Mouse (Mus musculus): Measurements from ENCODE around the gene C1qa. TPM values are rescaled to one million over a fixed set of nuclear protein-coding genes. Genes with fewer than 3 reads are reported as not detected.

C1qa gene
- polyA plus RNA-seq, 1 experiment from 2014 or later: 34.5 TPM

DNA sequence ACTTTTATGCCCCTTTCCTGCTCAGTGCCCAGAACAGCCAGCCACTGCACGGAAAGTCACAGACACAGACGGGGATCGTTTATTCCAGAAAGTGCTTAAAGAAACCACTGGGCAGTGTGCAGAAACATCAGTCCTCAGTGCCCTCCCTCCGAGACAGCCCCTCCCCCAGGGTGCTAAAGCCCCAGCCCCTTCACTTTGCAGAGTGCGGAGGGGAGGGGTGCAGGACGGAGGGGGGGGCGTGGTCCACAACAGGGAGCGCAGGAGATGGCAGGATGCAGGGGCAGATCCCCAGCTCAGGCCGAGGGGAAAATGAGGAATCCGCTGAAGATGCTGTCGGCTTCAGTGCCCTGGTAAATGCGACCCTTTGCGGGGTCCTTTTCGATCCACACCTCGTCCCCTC, 2.7 kb downstream of the C1qa start:
- H3K9ac ChIP-seq (replicated peaks; ENCODE audit: low read depth, low read length): no peak overlapping the region
- H3K9me3 ChIP-seq (ENCODE audit: control insufficient read depth, low read depth, low read length): no peaks in the 10 kb centered on the region
- no peak for ATAC-seq (ENCODE audit: insufficient number of reproducible peaks, insufficient read depth, low FRiP score, low read depth)
- H3K36me3 ChIP-seq (ENCODE audit: control insufficient read depth, insufficient read depth, low read length): no peaks in the 10 kb centered on the region
- no peaks in the 10 kb centered on the region for H3K27me3 ChIP-seq (ENCODE audit: control insufficient read depth, insufficient read depth, low read length)
- no peak overlapping the region for H3K4me2 ChIP-seq (replicated peaks; ENCODE audit: low read depth, low read length)
- H3K4me3 ChIP-seq (ENCODE audit: low read depth, low read length): no peak overlapping the region
- 3% methylated on average over 15 of the region's 15 CpGs for WGBS
- no peak overlapping the region for H3K27ac ChIP-seq (ENCODE audit: low read length)
- H3K4me1 ChIP-seq (ENCODE audit: control insufficient read depth, insufficient read depth, low read length): peaks cover 13% of the 10 kb centered on the region; the same call in 1 of the 2 replicates

DNA sequence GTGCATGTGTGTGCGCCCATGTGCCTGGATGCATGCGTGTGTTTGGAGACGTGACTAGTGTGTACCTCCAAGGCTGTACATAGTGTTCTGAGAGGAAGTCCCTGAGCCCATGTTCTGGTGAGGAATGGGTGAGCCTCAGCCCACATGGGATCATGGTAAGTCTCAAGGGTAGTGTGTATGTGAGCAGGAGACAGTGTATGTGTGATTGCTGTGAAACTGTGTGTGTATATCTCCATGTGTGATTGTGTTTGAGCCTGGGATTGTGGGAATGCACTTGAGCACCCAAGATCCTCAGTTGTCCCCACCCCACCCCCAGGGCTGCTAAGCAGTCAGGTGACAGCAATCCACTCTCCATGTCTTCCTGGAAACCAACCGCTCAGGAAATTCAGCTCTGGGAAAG, 3.8 kb downstream of the C1qa start:
- 70% methylated on average over 4 of the region's 4 CpGs for WGBS
- Histone ChIP-seq H3K4me3 (ENCODE audit: low read depth, low read length) (no peak overlapping the region), H3K27me3 (ENCODE audit: control insufficient read depth, insufficient read depth, low read length) (no peaks in the 10 kb centered on the region), H3K9me3 (ENCODE audit: control insufficient read depth, low read depth, low read length) (no peaks in the 10 kb centered on the region), H3K4me2 (replicated peaks; ENCODE audit: low read depth, low read length) (no peak overlapping the region), H3K4me1 (ENCODE audit: control insufficient read depth, insufficient read depth, low read length) (peaks cover 13% of the 10 kb centered on the region; the same call in 1 of the 2 replicates), H3K36me3 (ENCODE audit: control insufficient read depth, insufficient read depth, low read length) (no peaks in the 10 kb centered on the region), H3K9ac (replicated peaks; ENCODE audit: low read depth, low read length) (no peak overlapping the region), H3K27ac (ENCODE audit: low read length) (no peak overlapping the region)
- no peak for ATAC-seq (ENCODE audit: insufficient number of reproducible peaks, insufficient read depth, low FRiP score, low read depth)

DNA sequence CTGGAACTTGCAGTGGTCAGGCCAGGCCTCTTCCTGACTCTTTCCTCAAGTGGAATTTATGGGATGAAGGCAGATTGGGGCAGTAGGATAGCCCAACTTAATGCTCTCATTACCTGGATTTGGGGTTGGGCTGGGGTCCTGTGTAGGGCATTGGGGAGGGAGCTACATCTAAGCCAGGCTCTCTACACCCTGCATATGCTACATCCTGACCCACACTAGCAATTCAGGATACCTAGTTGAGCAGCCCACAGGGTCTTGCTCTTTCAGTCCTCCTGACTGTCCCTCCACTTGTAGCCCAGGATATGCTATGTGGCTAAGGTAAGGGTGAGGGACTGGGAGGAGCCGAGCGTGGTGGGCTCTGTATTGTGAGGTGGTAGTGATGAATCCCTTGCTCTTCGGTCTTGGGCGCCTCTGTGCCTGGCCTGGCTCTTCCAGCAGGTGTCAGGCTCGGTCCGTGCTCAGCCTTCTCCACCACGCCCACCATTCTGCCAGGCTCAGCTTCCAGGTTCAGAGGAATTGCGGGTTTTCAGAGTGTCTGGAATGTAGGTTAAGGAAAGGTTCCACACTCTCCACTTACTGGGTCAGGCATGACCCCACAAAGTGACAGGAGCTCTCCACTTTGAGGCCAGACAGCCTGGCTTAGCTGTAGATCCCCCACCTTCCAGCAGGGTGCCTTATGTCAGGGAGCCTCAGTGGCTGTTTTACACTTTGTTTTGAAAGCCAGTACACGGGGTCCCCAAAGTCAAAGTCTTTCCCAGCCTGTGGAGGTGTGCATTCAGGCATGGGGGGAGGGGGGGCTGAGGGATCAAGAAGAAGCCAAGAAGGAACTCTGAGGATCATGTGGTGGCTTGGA, 4.7 kb downstream of the C1qa start:
- no peak overlapping the region for H3K4me3 ChIP-seq (ENCODE audit: low read depth, low read length)
- no peak overlapping the region for H3K27ac ChIP-seq (ENCODE audit: low read length)
- H3K4me1 ChIP-seq (ENCODE audit: control insufficient read depth, insufficient read depth, low read length): peaks cover 13% of the 10 kb centered on the region; the same call in 1 of the 2 replicates
- no peak for ATAC-seq (ENCODE audit: insufficient number of reproducible peaks, insufficient read depth, low FRiP score, low read depth)
- no peaks in the 10 kb centered on the region for H3K27me3 ChIP-seq (ENCODE audit: control insufficient read depth, insufficient read depth, low read length)
- H3K36me3 ChIP-seq (ENCODE audit: control insufficient read depth, insufficient read depth, low read length): no peaks in the 10 kb centered on the region
- H3K9me3 ChIP-seq (ENCODE audit: control insufficient read depth, low read depth, low read length): no peaks in the 10 kb centered on the region
- 4% methylated on average over 9 of the region's 9 CpGs for WGBS
- H3K9ac ChIP-seq (replicated peaks; ENCODE audit: low read depth, low read length): no peak overlapping the region
- H3K4me2 ChIP-seq (replicated peaks; ENCODE audit: low read depth, low read length): no peak overlapping the region

DNA sequence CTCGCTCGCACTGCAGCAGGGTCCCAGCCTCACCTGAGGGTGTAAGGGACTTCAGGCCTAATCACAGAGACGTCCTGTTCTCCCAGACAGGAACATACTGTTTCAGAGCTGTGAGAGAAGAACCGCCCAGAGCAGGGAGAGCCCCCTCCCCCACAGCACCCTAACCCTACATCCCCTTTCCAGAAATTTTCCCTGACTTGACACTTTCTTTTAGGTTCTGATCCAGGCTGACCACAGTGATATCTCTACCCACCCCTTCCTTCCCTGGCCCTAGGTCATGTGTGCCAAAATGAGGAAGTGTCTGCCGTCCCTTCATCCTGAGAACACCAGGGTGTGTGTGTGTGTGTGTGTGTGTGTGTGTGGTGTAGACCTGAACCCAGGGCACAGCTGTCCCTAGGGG, 5.8 kb downstream of the C1qa start, which contains the start of gene C1qc:
C1qc (minus strand) TSS at position 255 of the 400 bp plus-strand sequence.
- no peak for ATAC-seq (ENCODE audit: insufficient number of reproducible peaks, insufficient read depth, low FRiP score, low read depth)
- WGBS: 58% methylated on average over 5 of the region's 5 CpGs
- H3K9ac ChIP-seq (replicated peaks; ENCODE audit: low read depth, low read length): no peak within 1 kb of the TSS
- no peaks in the 10 kb centered on the region for H3K9me3 ChIP-seq (ENCODE audit: control insufficient read depth, low read depth, low read length)
- H3K4me3 ChIP-seq (ENCODE audit: low read depth, low read length): no peak within 1 kb of the TSS
- no peaks in the 10 kb centered on the region for H3K36me3 ChIP-seq (ENCODE audit: control insufficient read depth, insufficient read depth, low read length)
- H3K27ac ChIP-seq (ENCODE audit: low read length): no peak within 1 kb of the TSS
- peaks cover 7% of the 10 kb centered on the region; the same call in 1 of the 2 replicates for H3K4me1 ChIP-seq (ENCODE audit: control insufficient read depth, insufficient read depth, low read length)
- H3K4me2 ChIP-seq (replicated peaks; ENCODE audit: low read depth, low read length): no peak within 1 kb of the TSS
- no peaks in the 10 kb centered on the region for H3K27me3 ChIP-seq (ENCODE audit: control insufficient read depth, insufficient read depth, low read length)

DNA sequence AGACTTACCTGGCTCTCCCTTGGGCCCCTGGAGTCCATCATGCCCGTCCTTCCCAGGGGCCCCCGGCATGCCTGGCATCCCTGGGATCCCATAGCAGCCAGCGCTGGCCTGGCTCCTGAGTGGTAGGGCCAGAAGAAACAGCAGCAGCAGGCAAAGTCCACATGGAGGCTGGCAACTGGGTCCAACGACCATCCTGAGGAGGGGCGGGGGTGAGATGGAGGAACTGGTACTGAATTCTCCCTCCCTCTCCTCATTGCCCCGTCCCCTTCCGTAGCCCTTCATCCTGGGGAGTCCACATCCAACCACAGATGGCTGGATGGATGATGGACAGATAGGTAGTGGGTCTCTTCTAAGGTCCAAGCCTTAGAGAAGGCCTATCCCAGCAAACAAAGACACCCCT, 6.2 kb downstream of the C1qa start:
- Histone ChIP-seq H3K9me3 (ENCODE audit: control insufficient read depth, low read depth, low read length) (no peaks in the 10 kb centered on the region), H3K4me2 (replicated peaks; ENCODE audit: low read depth, low read length) (no peak overlapping the region), H3K27ac (ENCODE audit: low read length) (no peak overlapping the region), H3K36me3 (ENCODE audit: control insufficient read depth, insufficient read depth, low read length) (no peaks in the 10 kb centered on the region), H3K4me1 (ENCODE audit: control insufficient read depth, insufficient read depth, low read length) (peaks cover 7% of the 10 kb centered on the region; the same call in 1 of the 2 replicates), H3K27me3 (ENCODE audit: control insufficient read depth, insufficient read depth, low read length) (no peaks in the 10 kb centered on the region), H3K9ac (replicated peaks; ENCODE audit: low read depth, low read length) (no peak overlapping the region), H3K4me3 (ENCODE audit: low read depth, low read length) (no peak overlapping the region)
- 48% methylated on average over 7 of the region's 7 CpGs for WGBS
- ATAC-seq (ENCODE audit: insufficient number of reproducible peaks, insufficient read depth, low FRiP score, low read depth): no peak

DNA sequence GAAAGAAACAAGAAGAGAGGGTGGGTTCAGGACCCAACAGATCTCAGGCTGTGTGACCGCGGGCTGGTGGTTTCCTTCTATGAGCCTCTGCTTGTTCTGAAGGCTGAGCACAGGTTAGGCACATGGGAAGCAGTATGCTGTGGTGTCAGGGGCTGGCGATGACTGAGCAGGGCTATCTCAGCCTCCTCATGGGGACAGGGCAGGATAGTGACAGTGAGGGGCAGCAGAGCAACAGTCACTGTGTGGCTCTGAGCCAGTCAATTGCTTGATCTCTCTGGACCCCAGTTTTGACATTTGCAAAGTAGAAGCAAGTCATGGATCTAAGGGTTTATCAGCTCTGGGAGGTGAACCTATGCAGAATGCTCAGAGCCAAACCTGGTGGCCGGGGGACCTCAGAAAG, 7.5 kb downstream of the C1qa start:
- Histone ChIP-seq H3K27me3 (ENCODE audit: control insufficient read depth, insufficient read depth, low read length) (no peaks in the 10 kb centered on the region), H3K9me3 (ENCODE audit: control insufficient read depth, low read depth, low read length) (no peaks in the 10 kb centered on the region), H3K4me2 (replicated peaks; ENCODE audit: low read depth, low read length) (no peak overlapping the region), H3K4me3 (ENCODE audit: low read depth, low read length) (no peak overlapping the region), H3K27ac (ENCODE audit: low read length) (no peak overlapping the region), H3K36me3 (ENCODE audit: control insufficient read depth, insufficient read depth, low read length) (no peaks in the 10 kb centered on the region), H3K4me1 (ENCODE audit: control insufficient read depth, insufficient read depth, low read length) (peaks cover 4% of the 10 kb centered on the region; the same call in 1 of the 2 replicates), H3K9ac (replicated peaks; ENCODE audit: low read depth, low read length) (no peak overlapping the region)
- no peak for ATAC-seq (ENCODE audit: insufficient number of reproducible peaks, insufficient read depth, low FRiP score, low read depth)
- 81% methylated on average over 4 of the region's 4 CpGs for WGBS

DNA sequence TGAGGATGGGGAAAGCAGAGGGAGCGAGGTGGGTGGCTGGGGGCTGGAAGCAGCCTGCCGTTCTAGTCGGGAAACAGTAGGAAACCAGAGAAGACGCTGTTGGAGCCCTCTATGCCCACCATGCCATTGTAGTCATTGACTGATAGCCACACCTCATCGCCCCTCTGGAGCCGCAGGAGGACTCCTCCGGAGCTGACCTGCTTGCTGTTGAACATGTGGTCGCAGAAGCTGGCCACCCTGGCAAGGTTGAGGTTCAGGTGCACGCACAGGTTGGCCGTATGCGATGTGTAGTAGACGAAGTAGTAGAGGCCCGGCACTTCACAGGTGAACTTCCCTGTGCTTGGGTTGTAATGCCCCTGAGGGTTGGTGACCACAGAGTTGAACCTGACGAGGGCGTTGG, 8.6 kb downstream of the C1qa start:
- H3K27ac ChIP-seq (ENCODE audit: low read length): no peak overlapping the region
- H3K9me3 ChIP-seq (ENCODE audit: control insufficient read depth, low read depth, low read length): no peaks in the 10 kb centered on the region
- WGBS: 85% methylated on average over 15 of the region's 15 CpGs
- no peaks in the 10 kb centered on the region for H3K4me1 ChIP-seq (ENCODE audit: control insufficient read depth, insufficient read depth, low read length)
- H3K4me3 ChIP-seq (ENCODE audit: low read depth, low read length): no peak overlapping the region
- no peaks in the 10 kb centered on the region for H3K27me3 ChIP-seq (ENCODE audit: control insufficient read depth, insufficient read depth, low read length)
- no peak overlapping the region for H3K4me2 ChIP-seq (replicated peaks; ENCODE audit: low read depth, low read length)
- H3K36me3 ChIP-seq (ENCODE audit: control insufficient read depth, insufficient read depth, low read length): no peaks in the 10 kb centered on the region
- no peak for ATAC-seq (ENCODE audit: insufficient number of reproducible peaks, insufficient read depth, low FRiP score, low read depth)
- H3K9ac ChIP-seq (replicated peaks; ENCODE audit: low read depth, low read length): no peak overlapping the region

DNA sequence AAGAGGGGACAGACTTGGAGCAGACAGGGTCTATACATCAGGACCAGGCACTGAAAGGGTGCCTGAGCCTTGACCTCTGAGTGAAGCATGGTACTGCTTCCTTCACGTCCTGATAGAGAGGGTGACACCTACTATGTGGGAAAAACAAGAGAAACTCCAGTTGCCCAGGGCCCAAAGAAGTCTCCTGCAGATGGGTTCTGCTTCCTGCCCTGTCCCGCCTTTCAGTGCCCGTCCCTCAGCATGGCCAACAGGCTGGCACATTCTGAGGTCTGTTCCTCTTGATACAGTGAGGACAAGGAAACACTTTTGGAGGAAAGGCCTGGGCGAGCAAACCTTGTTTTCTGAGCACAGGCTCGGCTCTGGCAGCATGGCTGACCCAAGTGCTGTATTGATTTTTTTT, 10.9 kb downstream of the C1qa start:
- no peaks in the 10 kb centered on the region for H3K27me3 ChIP-seq (ENCODE audit: control insufficient read depth, insufficient read depth, low read length)
- H3K4me1 ChIP-seq (ENCODE audit: control insufficient read depth, insufficient read depth, low read length): no peaks in the 10 kb centered on the region
- H3K9me3 ChIP-seq (ENCODE audit: control insufficient read depth, low read depth, low read length): no peaks in the 10 kb centered on the region
- no peak overlapping the region for H3K4me2 ChIP-seq (replicated peaks; ENCODE audit: low read depth, low read length)
- H3K36me3 ChIP-seq (ENCODE audit: control insufficient read depth, insufficient read depth, low read length): no peaks in the 10 kb centered on the region
- ATAC-seq (ENCODE audit: insufficient number of reproducible peaks, insufficient read depth, low FRiP score, low read depth): no peak
- H3K27ac ChIP-seq (ENCODE audit: low read length): no peak overlapping the region
- H3K9ac ChIP-seq (replicated peaks; ENCODE audit: low read depth, low read length): no peak overlapping the region
- H3K4me3 ChIP-seq (ENCODE audit: low read depth, low read length): no peak overlapping the region
- WGBS: 54% methylated on average over 5 of the region's 5 CpGs
